Mouse (Mus musculus) heart, adult 11 months (tissue): ENCODE results near the gene Ift20.
"Not testable (repeated sequence)": the region's sequence is repeated elsewhere in the genome, so short reads cannot be mapped to it uniquely, and the experiment has no call there.

Source experiments
- DNase-seq: peaks from one replicate; pipeline ENCODE4 v3.0.0; 2022

Gene Ift20

GRCm38 (mm10) chr11:78568827-78569226 is 32.7 kb downstream of the Ift20 start:
- peak; percentile 80 for DNase-seq

DNA sequence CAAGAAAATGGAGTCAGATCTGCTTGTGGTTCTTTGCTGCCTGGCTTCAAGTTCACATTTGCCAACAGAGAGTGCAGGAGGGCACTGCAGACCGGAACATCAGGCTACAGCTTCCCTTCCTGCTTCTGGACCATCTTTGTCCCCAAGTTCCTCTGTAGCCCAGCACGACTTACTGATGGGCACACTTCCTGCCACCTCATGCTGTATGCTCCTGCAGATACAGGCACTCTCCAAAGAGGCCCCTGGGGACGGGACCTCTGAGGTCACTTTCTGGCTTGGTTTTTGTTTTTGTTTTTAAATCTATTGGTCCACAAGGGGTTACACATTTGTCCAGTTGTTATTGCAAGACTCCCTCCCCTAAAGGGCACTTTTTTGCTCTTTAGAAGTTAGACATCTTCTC is 33.6 kb downstream of the Ift20 start:
- DNase-seq: peak; percentile 90

- peak; percentile 89 for DNase-seq
Observed at GRCm38 (mm10) chr11:78571441-78571840, 35.3 kb downstream of the Ift20 start.

GRCm38 (mm10) chr11:78571854-78572253 is 35.7 kb downstream of the Ift20 start:
- peak; percentile 62 for DNase-seq

- DNase-seq: not testable (repeated sequence)
Observed at GRCm38 (mm10) chr11:78574031-78574430, 37.9 kb downstream of the Ift20 start.

DNA sequence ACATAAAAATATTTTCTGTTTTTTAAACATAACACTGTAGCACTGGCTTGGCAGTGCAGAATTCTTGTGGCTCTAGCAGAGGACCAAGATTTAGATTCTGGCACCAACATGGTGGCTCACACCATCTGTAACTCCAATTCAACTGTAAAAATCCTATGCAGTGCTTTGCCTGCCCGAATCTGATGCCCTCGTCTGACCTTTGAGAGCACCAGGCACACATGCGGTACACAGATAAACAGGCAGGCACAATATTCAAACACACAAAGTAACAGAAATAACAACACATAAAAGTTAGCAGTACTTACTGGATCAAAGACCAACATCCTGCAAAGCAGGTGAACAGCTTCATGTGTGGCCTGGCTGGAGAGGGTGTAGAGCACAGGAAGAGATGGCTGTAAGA is 38.4 kb downstream of the Ift20 start:
- DNase-seq: peak; percentile 71

- no peak for DNase-seq
Observed at GRCm38 (mm10) chr11:78574975-78575374, 38.8 kb downstream of the Ift20 start.

- DNase-seq: peak; percentile 55
Observed at GRCm38 (mm10) chr11:78582848-78583247, 46.7 kb downstream of the Ift20 start.

GRCm38 (mm10) chr11:78586099-78586498 is 49.9 kb downstream of the Ift20 start:
- DNase-seq: no peak

GRCm38 (mm10) chr11:78587677-78588076 is 51.5 kb downstream of the Ift20 start:
- not testable (repeated sequence) for DNase-seq
